Mouse (Mus musculus): Measurements from ENCODE around the gene Magohb. TPM values are rescaled to one million over a fixed set of nuclear protein-coding genes. Genes with fewer than 3 reads are reported as not detected.

The Magohb gene
- 9.6 and 10.5 TPM in 2 replicates for polyA plus RNA-seq (2012; rRNA removed)

GRCm38 (mm10) chr6:131292991-131293788 lies at the start of gene Magohb:
Gene Magohb (minus strand): TSS chr6:131293244.

DNA sequence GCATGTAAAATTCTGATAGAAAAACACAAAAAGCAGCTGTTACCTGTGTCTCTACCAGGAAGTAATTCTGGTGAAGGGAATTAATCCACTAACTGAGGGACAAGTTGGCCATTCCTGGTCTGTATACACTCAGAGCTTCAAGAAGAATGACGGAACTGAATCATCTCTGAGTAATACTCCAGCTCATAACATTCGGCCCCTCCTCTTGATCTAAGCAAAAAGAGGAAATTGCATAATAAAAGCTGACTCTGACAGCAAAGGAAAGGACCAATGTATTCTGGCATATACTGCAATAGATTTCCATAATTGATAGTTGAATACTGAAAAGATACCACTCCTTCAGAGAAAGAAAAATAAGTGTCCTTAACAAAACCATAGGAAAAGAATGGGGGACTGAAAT lies 45.8 kb downstream of the Magohb start, which contains the start of gene Klra2:
Klra2 (minus strand) TSS at position 157 of the 400 bp plus-strand sequence.

Other genes starting within 250 kb of the Magohb start
- 1.3 and 1.4 TPM in 2 replicates for gene Klra2, start 45.9 kb downstream of the Magohb start, polyA plus RNA-seq (2012; rRNA removed)
- gene Styk1, start 60.4 kb upstream of the Magohb start, polyA plus RNA-seq (2012; rRNA removed): 0.20 and 0.22 TPM in 2 replicates
- 85.8 and 102 TPM in 2 replicates for gene Ybx3, start 95.2 kb upstream of the Magohb start, polyA plus RNA-seq (2012; rRNA removed)
- not detected in 2 replicates for gene 5430401F13Rik, start 193.2 kb upstream of the Magohb start, polyA plus RNA-seq (2012; rRNA removed)
- not detected in 2 replicates for gene Gm6619, start 193.2 kb upstream of the Magohb start, polyA plus RNA-seq (2012; rRNA removed)